Mouse (Mus musculus) midbrain, postnatal 0 days (tissue): ENCODE measurements around the gene Gm15517. TPM values are rescaled to one million over a fixed set of nuclear protein-coding genes. Genes with fewer than 3 reads are reported as not detected.

Experiments
- ATAC-seq: fragments of 200-750 bp; cut with Nextera tagmentation; 2 replicates; pipeline ENCODE4 v1.8.0; 2017; ENCODE audit warnings: moderate number of reproducible peaks, mild to moderate bottlenecking, moderate TSS enrichment, moderate library complexity; ENCODE audit not compliant: low FRiP score
- DNase-seq: peaks from one replicate; pipeline ENCODE4 v3.0.0-alpha.2; 2015; ENCODE audit warnings: low spot score
- H3K27ac ChIP-seq: fragments of 300-500 bp; sonication (generic); 2 replicates; pipeline ENCODE4 v1.5.1; 2014; ENCODE audit warnings: low read depth, mild to moderate bottlenecking, low read length, mixed read lengths
- H3K27me3 ChIP-seq: fragments of 300-500 bp; sonication (generic); 2 replicates; pipeline ENCODE4 v1.6.1; 2014; ENCODE audit warnings: low read length, control low read depth, mixed read lengths; ENCODE audit not compliant: insufficient read depth
- H3K36me3 ChIP-seq: fragments of 300-500 bp; sonication (generic); 2 replicates; pipeline ENCODE4 v1.6.1; 2014; ENCODE audit warnings: low read length, control low read depth, mixed read lengths; ENCODE audit not compliant: insufficient read depth
- H3K4me1 ChIP-seq: fragments of 300-500 bp; sonication (generic); 2 replicates; pipeline ENCODE4 v1.6.1; 2014; ENCODE audit warnings: mild to moderate bottlenecking, control low read depth, antibody characterized with exemption, low read length, mixed read lengths; ENCODE audit not compliant: insufficient read depth
- H3K4me2 ChIP-seq: fragments of 300-500 bp; sonication (generic); 2 replicates; pipeline ENCODE4 v1.6.1; 2014; ENCODE audit warnings: low read depth, mild to moderate bottlenecking, low read length, mixed read lengths; ENCODE audit not compliant: poor library complexity, severe bottlenecking
- H3K4me3 ChIP-seq: fragments of 300-500 bp; sonication (generic); 2 replicates; pipeline ENCODE4 v1.5.1; 2014; ENCODE audit warnings: low read depth, mild to moderate bottlenecking, low read length, moderate library complexity
- H3K9ac ChIP-seq: fragments of 300-500 bp; sonication (generic); replicated peaks from 2 replicates; pipeline ENCODE4 v1.6.1; 2014; ENCODE audit warnings: mild to moderate bottlenecking, low read length, moderate library complexity, mixed read lengths; ENCODE audit not compliant: poor library complexity, severe bottlenecking
- H3K9me3 ChIP-seq: fragments of 300-500 bp; sonication (generic); 2 replicates; pipeline ENCODE4 v1.6.1; 2016; ENCODE audit warnings: low read length, control low read depth
- CTCF ChIP-seq: IDR thresholded peaks from 2 replicates; pipeline ENCODE4 v1.5.1; 2016; ENCODE audit warnings: antibody characterized with exemption, mild to moderate bottlenecking
- WGBS: fragments of 180-500 bp; shearing (Covaris S2); extraction: QIAGEN DNeasy Blood & Tissue Kit; methylation state at CpG from one replicate; pipeline ENCODE4 v1.1.7; 2014; 5-methylcytosine and 5-hydroxymethylcytosine counted together
- polyA plus RNA-seq: library from polyadenylated mRNA; unstranded; fragments of >200 nt; fragmentation: Nextera tagmentation; extraction: Ambion mirVana; gene quantifications from 2 replicates; pipeline ENCODE4 v1.2.1, GENCODE M21; 2015
- total RNA-seq: library from RNA; depleted of rRNA; stranded (reverse); fragments of >200 nt; gene quantifications from 2 replicates; pipeline ENCODE4 v1.2.3, GENCODE M21; 2014; rRNA removed

Gene Gm15517
- total and polyA plus RNA-seq, 2 experiments from 2014 or later, result not detected

- peak within 1 kb of the TSS; percentile 94 for H3K4me2 ChIP-seq
- peak within 1 kb of the TSS; percentile 86 for H3K9ac ChIP-seq
- H3K27me3 ChIP-seq, result no peaks in the 10 kb centered on the region
- peak; percentile 40 for DNase-seq
- peaks cover 6% of the 10 kb centered on the region; the same call in 1 of the 2 replicates for H3K4me1 ChIP-seq
- H3K27ac ChIP-seq, result peak within 1 kb of the TSS; percentile 84
- peaks cover 17% of the 10 kb centered on the region for H3K36me3 ChIP-seq
- WGBS, result 27% methylated on average over 10 of the region's 22 CpGs
- no peak for TF ChIP-seq CTCF
- H3K9me3 ChIP-seq, result no peaks in the 10 kb centered on the region
- no peak for ATAC-seq
- H3K4me3 ChIP-seq, result peak within 1 kb of the TSS; percentile 76
Measured at GRCm38 (mm10) chr7:44309475-44310284, 48.4 kb downstream of the Gm15517 start, which contains the start of gene Shank1. TSS of gene Shank1 (plus strand) at chr7:44310253.

GRCm38 (mm10) chr7:44310285-44310877, 49.1 kb downstream of the Gm15517 start:
- TF ChIP-seq CTCF, result no peak
- DNase-seq, result peak; percentile 17
- 0 out of 2 replicates have a peak, but pooled peaks have one; percentile 3 for ATAC-seq
- Histone ChIP-seq H3K4me1 (peaks cover 6% of the 10 kb centered on the region; the same call in 1 of the 2 replicates), H3K36me3 (peaks cover 17% of the 10 kb centered on the region), H3K4me3 (peak overlapping the region; percentile 76), H3K27me3 (no peaks in the 10 kb centered on the region), H3K27ac (peak overlapping the region; percentile 84), H3K4me2 (peak overlapping the region; percentile 94), H3K9me3 (no peaks in the 10 kb centered on the region), H3K9ac (peak overlapping the region; percentile 86)
- under 1% methylated on average over 24 of the region's 40 CpGs for WGBS

GRCm38 (mm10) chr7:44310878-44311712, 49.8 kb downstream of the Gm15517 start:
- peak overlapping the region; percentile 76 for H3K4me3 ChIP-seq
- peaks cover 3% of the 10 kb centered on the region; the same call in 1 of the 2 replicates for H3K4me1 ChIP-seq
- peak overlapping the region; percentile 86 for H3K9ac ChIP-seq
- WGBS, result 1% methylated on average over 32 of the region's 38 CpGs
- no peaks in the 10 kb centered on the region for H3K9me3 ChIP-seq
- peaks cover 24% of the 10 kb centered on the region for H3K36me3 ChIP-seq
- H3K27ac ChIP-seq, result peak overlapping the region; percentile 84
- H3K27me3 ChIP-seq, result no peaks in the 10 kb centered on the region
- peak overlapping the region; percentile 94 for H3K4me2 ChIP-seq
- DNase-seq (peak; percentile 44), ATAC-seq (peak; percentile 38)
- TF ChIP-seq CTCF, result no peak

Other genes starting within 250 kb of the Gm15517 start
- not detected in 2 replicates for gene Klk1b26, start 249.3 kb upstream of the Gm15517 start, total RNA-seq
- gene Klk1b26, start 249.3 kb upstream of the Gm15517 start, polyA plus RNA-seq, result not detected in 2 replicates
- gene Klk1b27, start 209.2 kb upstream of the Gm15517 start, total RNA-seq, result not detected in 2 replicates
- not detected in 2 replicates for gene Klk1b27, start 209.2 kb upstream of the Gm15517 start, polyA plus RNA-seq
- not detected in 2 replicates for gene Klk1b21, start 159.1 kb upstream of the Gm15517 start, total RNA-seq
- not detected in 2 replicates for gene Klk1b21, start 159.1 kb upstream of the Gm15517 start, polyA plus RNA-seq
- gene Klk1b22, start 148.8 kb upstream of the Gm15517 start, total RNA-seq, result not detected in 2 replicates
- gene Klk1b22, start 148.8 kb upstream of the Gm15517 start, polyA plus RNA-seq, result not detected in 2 replicates
- gene Klk1b16, start 124.7 kb upstream of the Gm15517 start, total RNA-seq, result not detected in 2 replicates
- not detected in 2 replicates for gene Klk1b16, start 124.7 kb upstream of the Gm15517 start, polyA plus RNA-seq
- not detected in 2 replicates for gene Klk1b24, start 73.2 kb upstream of the Gm15517 start, total RNA-seq
- gene Klk1b24, start 73.2 kb upstream of the Gm15517 start, polyA plus RNA-seq, result not detected in 2 replicates
- not detected in 2 replicates for gene Klk1b3, start 63.3 kb upstream of the Gm15517 start, total RNA-seq
- gene Klk1b3, start 63.3 kb upstream of the Gm15517 start, polyA plus RNA-seq, result not detected in 2 replicates
- not detected in 2 replicates for gene Klk1b4, start 54.0 kb upstream of the Gm15517 start, total RNA-seq
- gene Klk1b4, start 54.0 kb upstream of the Gm15517 start, polyA plus RNA-seq, result not detected in 2 replicates
- gene Klk1b5, start 45.5 kb upstream of the Gm15517 start, total RNA-seq, result not detected in 2 replicates
- not detected in 2 replicates for gene Klk1b5, start 45.5 kb upstream of the Gm15517 start, polyA plus RNA-seq
- not detected in 2 replicates for gene Klk1, start 36.1 kb upstream of the Gm15517 start, total RNA-seq
- gene Klk1, start 36.1 kb upstream of the Gm15517 start, polyA plus RNA-seq, result not detected in 2 replicates
- gene Gm36864, start 25.3 kb upstream of the Gm15517 start, total RNA-seq, result not detected in 2 replicates
- not detected in 2 replicates for gene Gm36864, start 25.3 kb upstream of the Gm15517 start, polyA plus RNA-seq
- 0.38 and 0.88 TPM in 2 replicates for gene 1700028J19Rik, start 14.8 kb upstream of the Gm15517 start, total RNA-seq
- gene 1700028J19Rik, start 14.8 kb upstream of the Gm15517 start, polyA plus RNA-seq, result 1.6 and 2.2 TPM in 2 replicates
- 329 and 379 TPM in 2 replicates for gene 2410002F23Rik, start 14.7 kb upstream of the Gm15517 start, total RNA-seq
- 279 and 286 TPM in 2 replicates for gene 2410002F23Rik, start 14.7 kb upstream of the Gm15517 start, polyA plus RNA-seq
- not detected in 2 replicates for gene Acp4, start 4.1 kb upstream of the Gm15517 start, total RNA-seq
- not detected in 2 replicates for gene Acp4, start 4.1 kb upstream of the Gm15517 start, polyA plus RNA-seq
- 3.2 and 3.9 TPM in 2 replicates for gene Clec11a, start 45.5 kb downstream of the Gm15517 start, total RNA-seq
- gene Clec11a, start 45.5 kb downstream of the Gm15517 start, polyA plus RNA-seq, result 3.5 and 3.8 TPM in 2 replicates
- gene Shank1, start 48.8 kb downstream of the Gm15517 start, total RNA-seq, result 48.1 and 60.3 TPM in 2 replicates
- gene Shank1, start 48.8 kb downstream of the Gm15517 start, polyA plus RNA-seq, result 33.9 and 39.2 TPM in 2 replicates
- 119 and 144 TPM in 2 replicates for gene Syt3, start 122.7 kb downstream of the Gm15517 start, total RNA-seq
- gene Syt3, start 122.7 kb downstream of the Gm15517 start, polyA plus RNA-seq, result 88.4 and 96.7 TPM in 2 replicates
- gene 1700008O03Rik, start 124.4 kb downstream of the Gm15517 start, total RNA-seq, result 0.38 and 1.4 TPM in 2 replicates
- 3.8 and 5.2 TPM in 2 replicates for gene 1700008O03Rik, start 124.4 kb downstream of the Gm15517 start, polyA plus RNA-seq
- 589 and 657 TPM in 2 replicates for gene Lrrc4b, start 167.6 kb downstream of the Gm15517 start, total RNA-seq
- gene Lrrc4b, start 167.6 kb downstream of the Gm15517 start, polyA plus RNA-seq, result 24.2 and 26.9 TPM in 2 replicates
- 7.1 and 11.8 TPM in 2 replicates for gene Aspdh, start 203.9 kb downstream of the Gm15517 start, total RNA-seq
- 2.1 and 3.7 TPM in 2 replicates for gene Aspdh, start 203.9 kb downstream of the Gm15517 start, polyA plus RNA-seq
- 25.5 and 38.5 TPM in 2 replicates for gene Josd2, start 206.5 kb downstream of the Gm15517 start, total RNA-seq
- 22.7 and 25.4 TPM in 2 replicates for gene Josd2, start 206.5 kb downstream of the Gm15517 start, polyA plus RNA-seq
- gene Emc10, start 235.1 kb downstream of the Gm15517 start, total RNA-seq, result 247 and 273 TPM in 2 replicates
- gene Emc10, start 235.1 kb downstream of the Gm15517 start, polyA plus RNA-seq, result 150 and 154 TPM in 2 replicates
- gene Fam71e1, start 235.1 kb downstream of the Gm15517 start, total RNA-seq, result 18.5 and 19.3 TPM in 2 replicates
- gene Fam71e1, start 235.1 kb downstream of the Gm15517 start, polyA plus RNA-seq, result 23.8 and 27.7 TPM in 2 replicates